Mouse (Mus musculus) stomach, embryonic 14.5 days (tissue): ENCODE measurements around the gene 7420426K07Rik. TPM values are rescaled to one million over a fixed set of nuclear protein-coding genes. Genes with fewer than 3 reads are reported as not detected.

Experiments
- ATAC-seq: fragments of 200-750 bp; cut with Nextera tagmentation; 2 replicates; pipeline ENCODE4 v1.8.0; 2017; ENCODE audit warnings: low read depth, moderate TSS enrichment; ENCODE audit not compliant: insufficient number of reproducible peaks, insufficient read depth, low FRiP score
- H3K27ac ChIP-seq: fragments of 300-500 bp; sonication (generic); 2 replicates; pipeline ENCODE4 v1.5.1; 2014; ENCODE audit warnings: mild to moderate bottlenecking, low read length, moderate library complexity, mixed read lengths
- H3K27me3 ChIP-seq: fragments of 300-500 bp; sonication (generic); 2 replicates; pipeline ENCODE4 v1.6.1; 2014; ENCODE audit warnings: low read length, control low read depth, mixed read lengths; ENCODE audit not compliant: control insufficient read depth, insufficient read depth
- H3K36me3 ChIP-seq: fragments of 300-500 bp; sonication (generic); 2 replicates; pipeline ENCODE4 v1.6.1; 2014; ENCODE audit warnings: mild to moderate bottlenecking, control low read depth, low read length, moderate library complexity, mixed read lengths; ENCODE audit not compliant: control insufficient read depth, insufficient read depth
- H3K4me1 ChIP-seq: fragments of 300-500 bp; sonication (generic); 2 replicates; pipeline ENCODE4 v1.6.1; 2014; ENCODE audit warnings: low read length, control low read depth, mixed read lengths; ENCODE audit not compliant: control insufficient read depth, insufficient read depth
- H3K4me2 ChIP-seq: fragments of 300-500 bp; sonication (generic); replicated peaks from 2 replicates; pipeline ENCODE4 v1.6.1; 2014; ENCODE audit warnings: low read depth, low read length, control low read depth
- H3K4me3 ChIP-seq: fragments of 300-500 bp; sonication (generic); 2 replicates; pipeline ENCODE4 v1.5.1; 2014; ENCODE audit warnings: low read depth, low read length, control low read depth
- H3K9ac ChIP-seq: fragments of 300-500 bp; sonication (generic); replicated peaks from 2 replicates; pipeline ENCODE4 v1.6.1; 2014; ENCODE audit warnings: low read depth, mild to moderate bottlenecking, control low read depth, low read length, moderate library complexity, mixed read lengths
- H3K9me3 ChIP-seq: fragments of 300-500 bp; sonication (generic); 2 replicates; pipeline ENCODE4 v1.6.1; 2016; ENCODE audit warnings: low read depth, low read length, control low read depth; ENCODE audit not compliant: control insufficient read depth
- WGBS: fragments of 180-500 bp; shearing (Covaris S2); extraction: QIAGEN DNeasy Blood & Tissue Kit; methylation state at CpG from one replicate; pipeline ENCODE4 v1.1.7; 2014; 5-methylcytosine and 5-hydroxymethylcytosine counted together
- polyA plus RNA-seq: library from polyadenylated mRNA; unstranded; fragments of >200 nt; fragmentation: Nextera tagmentation; extraction: Ambion mirVana; gene quantifications from 2 replicates; pipeline ENCODE4 v1.2.1, GENCODE M21; 2014

7420426K07Rik gene
- polyA plus RNA-seq, 1 experiment from 2014 or later = not detected

DNA sequence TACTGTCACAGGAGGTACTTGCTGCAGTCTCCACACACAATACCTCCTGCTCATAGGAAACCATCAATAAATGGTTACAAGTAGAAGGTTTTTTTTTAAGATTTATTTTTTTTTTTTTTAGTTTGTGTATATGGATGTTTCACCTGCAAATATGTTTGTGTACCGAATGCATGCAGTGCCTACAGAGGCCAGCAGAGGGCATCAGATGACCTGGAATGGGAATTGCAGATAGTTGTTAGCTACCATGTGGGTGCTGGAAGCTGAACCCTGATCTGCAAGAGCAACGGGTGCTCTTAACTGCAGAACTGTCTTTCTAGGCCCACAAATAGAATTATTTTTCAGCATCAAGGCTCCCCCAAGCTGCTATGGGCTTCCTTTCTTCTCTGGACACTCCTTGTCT lies 26.6 kb downstream of the 7420426K07Rik start:
- Histone ChIP-seq H3K4me2 (no peak overlapping the region), H3K27me3 (no peaks in the 10 kb centered on the region), H3K36me3 (no peaks in the 10 kb centered on the region), H3K9ac (no peak overlapping the region), H3K9me3 (no peaks in the 10 kb centered on the region), H3K4me3 (no peak overlapping the region), H3K4me1 (no peaks in the 10 kb centered on the region), H3K27ac (no peak overlapping the region)
- WGBS = 90% methylated on average over 2 of the region's 2 CpGs
- no peak for ATAC-seq

DNA sequence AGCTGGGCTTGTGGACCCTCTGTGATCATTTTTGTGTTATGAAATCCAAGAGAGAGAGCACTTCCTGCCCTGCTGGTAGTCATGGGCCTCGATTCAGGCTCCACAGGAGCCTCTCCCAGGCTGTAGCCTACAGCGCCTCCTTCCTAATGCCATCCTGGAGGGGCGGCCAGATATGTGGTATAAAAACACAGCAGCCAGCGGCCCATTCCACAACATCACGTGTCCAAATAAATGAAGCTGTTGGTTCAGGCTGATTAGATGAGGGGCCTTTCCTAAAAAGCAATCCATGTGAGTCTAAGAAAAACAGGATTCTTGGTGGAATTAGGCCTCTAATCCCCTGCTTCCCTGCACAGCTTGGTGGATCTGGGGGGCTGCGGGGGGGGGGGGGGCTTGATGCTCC lies 30.0 kb downstream of the 7420426K07Rik start:
- WGBS = 33% methylated on average over 6 of the region's 6 CpGs
- no peak overlapping the region for H3K4me3 ChIP-seq

DNA sequence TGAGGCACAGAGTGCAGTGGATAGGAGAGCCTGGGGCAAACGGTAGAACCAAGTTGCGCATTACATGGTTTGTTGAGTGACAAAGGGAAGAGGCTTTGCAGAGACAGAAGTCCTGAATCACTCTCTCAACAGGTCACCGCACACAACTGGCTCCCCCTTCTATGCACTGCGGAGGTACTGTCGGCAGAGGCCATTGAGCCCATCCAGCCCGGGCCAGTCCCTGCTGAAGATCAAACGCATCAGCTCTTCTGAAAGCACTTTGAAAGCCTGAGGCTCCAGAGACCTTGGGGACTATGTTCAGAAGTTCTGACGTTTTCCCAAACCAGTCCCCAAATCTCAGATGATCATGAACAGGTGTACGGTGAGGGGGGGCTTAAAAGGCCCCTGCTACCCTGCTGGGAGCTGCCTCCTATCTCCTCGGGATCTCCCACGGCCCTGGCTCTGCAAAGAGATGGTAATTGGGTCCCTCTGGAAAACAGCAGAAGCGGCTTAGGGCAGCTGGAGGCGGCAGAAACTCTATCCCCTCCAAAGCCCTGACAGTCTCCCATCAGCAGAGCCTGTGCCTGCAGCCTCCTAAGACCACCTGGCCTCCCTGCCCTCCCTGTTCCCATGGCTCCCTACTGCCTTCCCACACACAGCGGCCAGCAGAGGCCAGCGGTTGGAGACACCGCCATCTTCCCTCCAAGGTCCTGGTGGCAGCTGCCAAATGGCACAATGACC lies 32.4 kb downstream of the 7420426K07Rik start:
- H3K27me3 ChIP-seq = no peaks in the 10 kb centered on the region
- H3K4me1 ChIP-seq = no peaks in the 10 kb centered on the region
- no peaks in the 10 kb centered on the region for H3K36me3 ChIP-seq
- no peak overlapping the region for H3K4me3 ChIP-seq
- no peak for ATAC-seq
- H3K4me2 ChIP-seq = no peak overlapping the region
- no peaks in the 10 kb centered on the region for H3K9me3 ChIP-seq
- H3K9ac ChIP-seq = no peak overlapping the region
- WGBS = 29% methylated on average over 16 of the region's 16 CpGs
- H3K27ac ChIP-seq = no peak overlapping the region

More for the DNA sequence above, 30.0 kb downstream of the 7420426K07Rik start:
- Histone ChIP-seq H3K4me1 (no peaks in the 10 kb centered on the region), H3K9ac (no peak overlapping the region), H3K9me3 (no peaks in the 10 kb centered on the region), H3K27me3 (no peaks in the 10 kb centered on the region), H3K36me3 (no peaks in the 10 kb centered on the region), H3K4me2 (no peak overlapping the region), H3K27ac (no peak overlapping the region)
- no peak for ATAC-seq

- ATAC-seq = no peak
- H3K36me3 ChIP-seq = no peaks in the 10 kb centered on the region
- no peak overlapping the region for H3K4me2 ChIP-seq
- no peaks in the 10 kb centered on the region for H3K27me3 ChIP-seq
- H3K9ac ChIP-seq = no peak overlapping the region
- H3K4me3 ChIP-seq = no peak overlapping the region
- WGBS = 24% methylated on average over 2 of the region's 2 CpGs
- no peak overlapping the region for H3K27ac ChIP-seq
- H3K4me1 ChIP-seq = no peaks in the 10 kb centered on the region
- H3K9me3 ChIP-seq = no peaks in the 10 kb centered on the region
Measured at GRCm38 (mm10) chr9:98939290-98939689, 36.4 kb downstream of the 7420426K07Rik start.

DNA sequence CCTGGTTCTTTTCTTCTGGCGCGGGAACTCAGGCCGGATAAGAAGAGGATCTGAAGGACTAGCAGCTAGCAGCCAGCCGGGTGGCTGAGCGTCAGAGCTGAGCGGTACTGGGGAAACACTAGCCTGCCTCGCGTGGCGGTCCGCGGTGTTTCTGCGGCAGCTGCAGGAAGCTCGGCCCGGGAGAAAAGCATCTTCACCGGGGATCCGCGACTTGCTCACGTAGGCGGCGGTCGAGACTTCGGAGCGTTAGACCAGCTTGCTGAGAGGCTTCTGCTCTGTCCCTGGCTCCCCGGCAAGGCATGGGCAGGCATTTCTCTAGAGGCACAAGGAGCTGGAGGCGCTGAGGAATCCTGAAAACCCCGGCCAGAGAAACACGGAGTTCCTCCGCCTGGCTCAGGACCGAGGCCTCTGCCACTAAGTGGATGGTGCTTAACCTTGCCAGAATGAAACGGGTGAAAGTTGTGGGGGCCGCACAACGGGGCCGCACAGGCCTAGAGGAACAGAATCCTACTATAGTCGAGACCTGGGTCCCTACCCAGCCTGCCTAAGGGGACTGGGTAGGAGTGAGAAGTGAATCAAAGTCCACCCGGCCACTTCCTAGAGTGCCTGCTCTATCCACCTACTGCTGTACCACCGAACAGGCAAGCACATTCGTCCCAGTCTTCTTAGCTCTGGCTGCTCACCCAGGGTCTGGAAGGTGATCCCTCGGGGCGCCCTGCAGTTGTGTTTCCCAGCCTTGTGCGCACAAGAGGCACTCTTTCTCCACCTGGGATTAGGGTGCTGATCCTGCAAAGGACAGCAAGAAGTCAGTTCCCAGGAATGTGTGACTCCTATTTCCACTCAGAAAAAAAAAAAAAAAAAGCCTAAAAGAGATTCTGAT lies 49.5 kb downstream of the 7420426K07Rik start:
- WGBS = 1% methylated on average over 40 of the region's 40 CpGs
- peaks cover 60% of the 10 kb centered on the region for H3K27me3 ChIP-seq
- H3K9me3 ChIP-seq = no peaks in the 10 kb centered on the region
- no peak overlapping the region for H3K4me3 ChIP-seq
- H3K4me1 ChIP-seq = peaks cover 17% of the 10 kb centered on the region
- no peak for ATAC-seq
- no peak overlapping the region for H3K27ac ChIP-seq
- H3K9ac ChIP-seq = no peak overlapping the region
- H3K36me3 ChIP-seq = no peaks in the 10 kb centered on the region
- no peak overlapping the region for H3K4me2 ChIP-seq

DNA sequence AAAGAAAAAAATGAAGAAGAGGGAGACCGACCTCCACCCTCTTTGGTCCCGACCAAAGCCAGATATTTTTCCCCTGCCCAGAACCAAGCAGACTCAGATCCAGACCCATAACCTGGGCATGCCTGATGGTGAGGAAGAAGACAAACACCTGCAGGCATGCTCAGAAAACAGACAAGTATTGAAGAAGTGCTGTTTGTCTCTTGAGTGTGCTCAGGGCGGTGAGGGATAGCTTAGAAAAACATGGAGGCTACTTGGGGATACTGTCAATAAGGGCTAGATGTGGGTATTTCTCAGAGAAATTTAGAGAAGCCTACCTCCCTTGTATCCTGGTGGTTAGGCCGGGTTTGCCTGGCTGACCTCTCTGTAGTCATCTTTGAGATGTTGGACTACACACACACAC lies 50.4 kb downstream of the 7420426K07Rik start:
- no peak overlapping the region for H3K4me3 ChIP-seq
- no peak overlapping the region for H3K9ac ChIP-seq
- peaks cover 17% of the 10 kb centered on the region for H3K4me1 ChIP-seq
- no peaks in the 10 kb centered on the region for H3K9me3 ChIP-seq
- H3K27ac ChIP-seq = no peak overlapping the region
- no peak overlapping the region for H3K4me2 ChIP-seq
- no peak for ATAC-seq
- peaks cover 60% of the 10 kb centered on the region for H3K27me3 ChIP-seq
- WGBS = 6% methylated on average over 4 of the region's 4 CpGs
- no peaks in the 10 kb centered on the region for H3K36me3 ChIP-seq

GRCm38 (mm10) chr9:98953830-98954229 lies 50.9 kb downstream of the 7420426K07Rik start:
- no peak overlapping the region for H3K27ac ChIP-seq
- H3K36me3 ChIP-seq = no peaks in the 10 kb centered on the region
- peaks cover 17% of the 10 kb centered on the region for H3K4me1 ChIP-seq
- no peak overlapping the region for H3K4me3 ChIP-seq
- H3K4me2 ChIP-seq = no peak overlapping the region
- H3K9me3 ChIP-seq = no peaks in the 10 kb centered on the region
- H3K9ac ChIP-seq = no peak overlapping the region
- ATAC-seq = no peak
- H3K27me3 ChIP-seq = peaks cover 65% of the 10 kb centered on the region
- WGBS = 5% methylated on average over 9 of the region's 9 CpGs
